Mouse (Mus musculus) C2C12 (cell line): ENCODE measurements around the gene Nell1.

Experiments
- CEBPB ChIP-seq: IDR thresholded peaks from one replicate; pipeline ENCODE4 v1.6.1; 2011; ENCODE audit warnings: low read depth, mild to moderate bottlenecking, control low read depth, moderate library complexity
- CTCF ChIP-seq: IDR thresholded peaks from one replicate; pipeline ENCODE4 v1.5.1; 2011; ENCODE audit not compliant: control insufficient read depth, insufficient read depth, insufficient read length
- MYOD1 ChIP-seq: IDR thresholded peaks from one replicate; pipeline ENCODE4 v1.6.1; 2011; ENCODE audit warnings: low read depth; ENCODE audit not compliant: control insufficient read depth, insufficient read length

DNA sequence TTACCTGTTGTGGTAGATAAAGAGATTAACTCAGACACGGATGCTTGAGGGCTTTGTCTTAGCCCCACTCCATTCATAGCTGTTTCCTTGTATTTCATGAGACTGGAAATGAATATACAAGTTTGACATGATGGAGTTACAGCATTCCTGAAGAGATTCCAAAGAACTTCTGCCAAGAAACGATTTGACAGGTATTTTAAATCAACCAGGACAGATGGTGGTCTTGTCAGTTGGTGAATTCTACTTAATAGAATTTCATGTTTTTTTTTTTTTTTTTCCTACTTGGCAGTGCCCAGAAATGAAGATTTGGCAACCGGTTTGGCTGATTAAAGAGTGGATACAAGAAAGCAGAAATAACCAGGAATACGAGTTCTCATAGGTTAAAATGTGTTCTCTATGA lies 24.7 kb downstream of the Nell1 start:
- no peak for TF ChIP-seq MYOD1
- TF ChIP-seq CTCF = no peak
- TF ChIP-seq CEBPB = no peak
